Mouse (Mus musculus) left cerebral cortex, postnatal 14 days (tissue): ENCODE results near the gene Slc4a2. TPM values are rescaled to one million over a fixed set of nuclear protein-coding genes. Genes with fewer than 3 reads are reported as not detected.

Source experiments
- DNase-seq, 2 experiments: peaks; one replicate each; pipeline ENCODE4 v3.0.0; 2021 to 2022; ENCODE audit warnings: low spot score in 2 of 2, mixed read lengths in 1 of 2
- intact Hi-C: fragments of 180-260 bp; cut with DNase I; formaldehyde crosslinking; loops from one replicate; pipeline ENCODE4 v1.15.1; 2025
- long read RNA-seq, 2 experiments: library from polyadenylated mRNA; stranded (forward); transcript quantifications; one replicate each; pipeline ENCODE4 v2.0.0; 2021
- total RNA-seq, 2 experiments: library from RNA; stranded (reverse); gene quantifications; 2 replicates each; pipeline ENCODE4 v1.2.3; 2021

Gene Slc4a2
- 10 to 100 TPM; 26.8 to 31.9 TPM for total RNA-seq
- long read RNA-seq, experiment 1, full-length matches to known transcripts, result 7 of 25 reads
- long read RNA-seq, experiment 1, partial matches to known transcripts, result 13 of 25 reads
- long read RNA-seq, experiment 1, other reads (novel, unspliced or antisense), result 5 of 25 reads
- long read RNA-seq, experiment 2, full-length matches to known transcripts, result 16 of 30 reads
- long read RNA-seq, experiment 2, partial matches to known transcripts, result 7 of 30 reads
- long read RNA-seq, experiment 2, other reads (novel, unspliced or antisense), result 7 of 30 reads

DNA sequence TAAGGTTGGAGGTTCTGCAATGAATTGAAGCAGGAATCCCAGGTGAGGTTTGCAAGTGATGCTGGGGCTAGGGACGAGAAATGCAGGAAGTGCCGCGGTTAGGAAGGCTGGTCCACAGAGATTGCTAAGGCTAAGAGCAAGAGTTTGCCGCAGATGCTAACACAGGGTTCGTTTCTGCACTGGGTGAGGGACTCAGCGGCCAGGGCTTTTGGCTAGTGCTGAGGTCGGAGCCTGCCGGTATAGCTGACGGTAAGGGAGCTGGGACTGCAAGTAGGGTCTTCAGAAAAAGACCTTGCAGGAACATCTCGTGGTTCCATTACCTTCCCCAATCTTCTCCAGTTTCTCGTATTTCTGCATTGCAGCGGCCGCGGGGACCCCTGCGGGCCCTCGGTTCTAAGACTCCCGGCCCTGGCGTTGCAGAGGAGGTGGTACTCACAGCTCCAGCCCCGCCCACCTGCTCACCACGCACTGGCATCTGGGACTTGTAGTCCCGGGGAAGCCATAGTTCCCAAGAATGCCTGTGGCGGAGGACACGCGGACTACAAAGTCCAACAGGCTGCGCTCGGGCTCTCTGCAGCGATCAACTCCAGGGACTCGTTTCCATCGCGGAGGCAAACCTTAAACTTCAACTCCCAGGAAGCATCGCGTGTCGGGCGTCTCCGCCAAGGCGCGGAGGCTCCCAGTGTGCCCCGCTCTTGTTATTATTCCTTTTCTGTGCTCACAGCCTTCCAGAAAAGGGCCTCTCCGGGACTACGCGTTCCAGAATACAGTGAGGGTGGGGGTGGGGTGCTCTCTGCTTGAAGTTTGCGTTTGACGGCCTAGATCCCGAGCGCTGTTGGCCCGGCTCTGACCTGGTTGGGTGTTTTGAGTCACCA, at the start of gene Slc4a2, which contains the start of gene Cdk5:
TSS of gene Slc4a2 (plus strand) at position 709 of the 875 bp plus-strand sequence.
TSS of gene Cdk5 (minus strand) at position 402 of the 875 bp plus-strand sequence.
- intact Hi-C loops, result no loop called here

DNA sequence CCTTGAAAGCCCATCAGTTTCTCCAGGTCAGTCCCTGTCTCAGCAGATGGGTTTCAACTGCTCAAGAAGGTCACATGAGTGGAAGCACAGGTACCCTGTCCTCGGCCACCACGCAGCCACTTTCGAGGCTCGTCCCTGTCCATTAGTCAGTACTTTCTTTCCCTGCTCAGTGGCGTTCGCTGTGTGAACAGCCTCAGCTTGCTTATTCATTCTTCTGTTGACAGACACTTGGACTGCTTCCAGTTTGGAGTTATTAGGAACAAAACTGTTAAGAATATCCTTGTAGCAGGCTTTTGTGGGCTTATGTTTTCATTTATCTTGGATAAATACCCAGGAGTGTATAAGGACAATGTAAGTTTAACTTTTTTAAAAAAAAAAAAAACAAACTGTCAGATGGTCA, 49.4 kb upstream of the Slc4a2 start:
- intact Hi-C loops, result no loop called here
- no peak for DNase-seq

More for the DNA sequence above, at the start of gene Slc4a2, which contains the start of gene Cdk5:
- peak; percentile 99 to 100 for DNase-seq

DNA sequence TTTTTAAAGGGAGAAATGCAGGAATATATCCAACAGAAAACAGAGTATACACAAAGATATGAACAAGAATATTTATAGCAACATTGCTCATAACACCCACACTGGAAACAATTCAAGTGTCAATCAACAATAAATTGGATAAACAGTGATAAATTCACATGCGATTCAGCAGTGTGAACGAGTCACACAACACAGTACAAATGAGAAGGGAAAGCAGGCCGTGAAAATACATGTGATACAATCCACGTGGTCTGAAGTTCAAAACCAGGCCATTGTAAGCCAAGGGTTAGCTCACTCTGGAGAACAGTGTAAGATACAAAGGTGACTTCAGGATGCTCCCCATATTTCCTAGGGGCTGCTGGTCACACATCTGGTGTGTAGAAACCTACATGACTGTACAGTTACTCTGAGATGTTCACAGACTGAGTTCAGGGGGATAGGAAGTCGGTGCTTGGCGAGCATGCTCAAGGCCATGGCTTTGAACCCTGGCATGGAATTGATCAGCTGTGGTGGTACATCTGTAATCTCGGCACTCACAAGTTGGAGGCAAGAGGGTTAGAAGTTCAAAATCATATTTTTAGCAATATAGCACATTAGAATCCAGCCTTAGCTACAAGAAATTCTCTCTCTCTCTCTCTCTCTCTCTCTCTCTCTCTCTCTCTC, 48.8 kb upstream of the Slc4a2 start:
- DNase-seq, result no peak
- intact Hi-C loops, result no loop called here

DNA sequence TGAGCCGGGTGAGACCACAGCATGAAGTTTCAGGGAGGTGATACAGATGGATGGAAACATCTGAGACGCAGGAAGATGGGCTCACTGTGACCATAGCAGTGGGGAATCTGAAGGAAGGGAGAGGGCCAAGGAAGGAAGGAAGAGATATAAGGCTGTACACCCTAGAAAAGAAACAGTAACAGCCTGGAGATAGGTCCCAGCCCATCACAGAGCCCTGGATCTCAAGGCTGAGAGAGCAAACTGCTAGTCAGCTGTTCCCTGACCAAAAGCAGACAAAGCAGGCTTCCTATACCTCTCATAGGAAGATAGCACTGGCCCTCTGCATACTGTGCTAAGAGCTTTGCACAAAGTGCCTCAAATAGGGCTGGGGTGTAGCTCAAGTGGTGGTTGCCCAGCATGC, 44.9 kb upstream of the Slc4a2 start:
- intact Hi-C loops, result no loop called here
- no peak for DNase-seq

DNA sequence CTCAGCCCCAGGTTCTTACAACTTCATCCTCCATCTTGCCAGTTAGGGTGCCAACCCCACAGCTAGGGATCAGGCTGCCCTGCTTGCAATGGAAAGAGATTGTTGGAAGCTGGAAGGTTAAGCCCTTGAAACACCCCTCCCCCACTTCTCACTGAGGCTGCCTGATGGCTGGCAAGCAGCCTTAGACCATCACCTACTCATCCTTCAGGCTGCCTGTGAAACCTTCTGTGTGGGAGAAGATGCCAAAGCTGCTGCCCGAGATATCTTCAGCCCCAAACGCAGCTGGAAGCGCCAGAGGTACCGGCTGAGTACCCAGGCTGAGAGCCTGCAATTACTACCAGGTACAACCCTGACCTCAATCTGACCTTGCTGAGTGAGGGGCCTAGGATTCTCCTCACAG, 44.1 kb upstream of the Slc4a2 start:
- intact Hi-C loops, result no loop called here
- no peak for DNase-seq

GRCm38 (mm10) chr5:24380499-24380898, 43.1 kb upstream of the Slc4a2 start:
- no peak for DNase-seq
- intact Hi-C loops, result no loop called here

DNA sequence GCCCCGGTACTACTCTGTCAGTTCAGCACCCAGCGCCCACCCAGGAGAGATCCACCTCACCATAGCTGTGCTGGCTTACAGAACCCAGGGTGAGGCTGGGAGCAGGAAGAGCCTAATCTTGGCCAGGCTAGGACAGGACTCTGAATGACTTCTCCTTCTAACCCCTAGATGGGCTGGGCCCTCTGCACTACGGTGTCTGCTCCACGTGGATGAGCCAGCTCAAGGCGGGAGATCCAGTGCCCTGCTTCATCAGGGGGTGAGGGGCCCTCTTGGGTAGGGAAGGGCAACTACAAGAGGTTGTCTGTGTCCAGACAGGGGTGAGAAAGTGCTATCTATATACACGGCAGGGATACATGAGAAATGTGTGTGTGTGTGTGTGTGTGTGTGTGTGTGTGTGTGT, 42.2 kb upstream of the Slc4a2 start:
- intact Hi-C loops, result no loop called here
- DNase-seq, result no peak

DNA sequence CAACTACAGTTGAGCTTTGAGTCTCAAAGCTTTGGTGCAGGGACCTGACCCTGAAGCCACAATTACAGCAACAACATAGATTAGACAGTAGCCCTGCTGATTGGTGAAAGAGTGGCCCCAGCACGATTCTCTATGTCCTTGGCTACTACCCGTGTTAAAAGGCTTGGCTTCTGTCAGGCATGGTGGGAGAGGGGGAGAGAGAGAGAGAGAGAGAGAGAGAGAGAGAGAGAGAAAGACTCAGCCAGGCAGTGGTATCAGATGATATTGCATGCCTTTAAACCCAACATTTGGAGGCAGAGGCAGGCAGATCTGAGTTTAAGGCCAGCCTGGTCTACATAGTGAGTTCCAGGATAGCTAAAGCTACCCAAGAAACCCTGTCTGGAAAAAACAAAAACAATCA, 41.6 kb upstream of the Slc4a2 start:
- DNase-seq, result no peak
- intact Hi-C loops, result no loop called here

GRCm38 (mm10) chr5:24383026-24383859, 40.4 kb upstream of the Slc4a2 start:
- DNase-seq, result peak; percentile 92
- intact Hi-C loops, result no loop called here

DNA sequence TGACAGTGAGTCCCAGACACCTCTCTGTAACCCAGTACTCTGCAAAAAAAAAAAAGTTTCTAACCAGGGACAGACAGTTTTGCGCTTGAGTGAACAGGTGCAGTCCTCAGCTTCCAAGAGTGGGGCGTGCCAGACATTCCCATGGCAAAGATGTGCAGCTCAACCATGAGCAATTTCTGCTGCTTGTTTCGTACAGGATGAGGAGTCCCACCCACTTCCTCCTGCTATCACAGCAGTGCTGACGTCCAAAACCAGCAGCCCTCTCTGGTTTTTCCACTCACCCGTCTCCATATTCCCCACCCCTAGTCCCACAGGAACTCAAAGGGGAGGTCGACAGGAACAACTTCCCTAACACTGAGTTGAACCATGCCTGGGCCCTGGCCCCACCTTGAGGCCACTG, 39.2 kb upstream of the Slc4a2 start:
- intact Hi-C loops, result no loop called here
- peak; percentile 43 to 65 for DNase-seq

DNA sequence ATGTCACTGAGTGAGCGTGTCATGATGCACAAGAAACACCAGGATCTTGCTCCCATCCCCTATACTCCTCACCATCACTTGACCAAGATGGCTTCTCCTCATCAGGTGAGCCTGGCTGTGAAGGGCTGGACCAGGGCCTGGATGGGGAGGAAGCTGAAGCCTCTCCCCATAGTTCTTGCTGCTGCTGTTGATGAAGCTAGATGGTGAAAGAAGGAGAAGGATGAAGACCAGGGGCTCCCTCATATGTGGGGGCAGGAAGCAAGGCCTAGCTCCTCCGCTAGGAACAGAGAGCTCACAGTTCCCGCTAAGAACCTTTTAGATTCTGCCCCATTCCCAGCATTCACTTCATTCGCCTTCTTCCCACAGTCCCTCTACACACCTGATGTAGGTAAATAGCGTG, 38.3 kb upstream of the Slc4a2 start:
- no peak for DNase-seq
- intact Hi-C loops, result no loop called here

DNA sequence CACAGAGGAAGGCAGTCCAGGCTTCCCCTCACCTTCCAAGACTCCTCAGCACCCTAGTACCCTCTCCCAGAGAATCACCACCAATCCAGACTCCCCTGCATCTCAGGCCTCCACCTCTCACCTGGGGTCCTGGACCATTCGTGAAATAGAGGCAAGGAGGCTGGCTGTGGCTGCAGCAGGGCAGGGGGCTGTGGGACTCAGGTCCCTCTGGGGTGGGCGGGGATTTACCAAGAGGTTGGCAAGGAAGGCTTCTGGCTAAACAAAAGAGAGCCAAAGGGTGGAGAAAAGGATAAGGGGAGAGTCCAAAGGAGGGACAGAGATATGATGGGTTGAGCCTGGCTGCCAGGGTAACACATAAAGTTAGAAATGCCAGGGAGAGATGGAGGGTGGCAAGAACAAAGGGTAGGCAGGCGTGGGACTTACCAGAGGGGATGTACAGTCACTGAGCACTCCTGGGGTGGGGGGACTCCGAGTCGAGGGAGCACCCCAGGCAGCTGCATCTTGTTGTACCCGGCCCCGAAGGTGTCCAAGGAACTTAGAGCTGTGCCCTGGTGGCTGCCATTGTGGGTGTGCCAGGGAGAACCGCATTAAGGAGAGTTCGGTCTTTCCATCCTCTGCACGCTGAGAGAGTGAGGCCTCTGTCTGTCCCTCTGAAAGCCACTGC, 37.6 kb upstream of the Slc4a2 start:
- DNase-seq, result no peak
- intact Hi-C loops, result no loop called here

- DNase-seq, result peak; percentile 71 to 77
- intact Hi-C loops, result no loop called here
These were observed 36.1 kb upstream of the Slc4a2 start for GRCm38 (mm10) chr5:24387264-24388241.

DNA sequence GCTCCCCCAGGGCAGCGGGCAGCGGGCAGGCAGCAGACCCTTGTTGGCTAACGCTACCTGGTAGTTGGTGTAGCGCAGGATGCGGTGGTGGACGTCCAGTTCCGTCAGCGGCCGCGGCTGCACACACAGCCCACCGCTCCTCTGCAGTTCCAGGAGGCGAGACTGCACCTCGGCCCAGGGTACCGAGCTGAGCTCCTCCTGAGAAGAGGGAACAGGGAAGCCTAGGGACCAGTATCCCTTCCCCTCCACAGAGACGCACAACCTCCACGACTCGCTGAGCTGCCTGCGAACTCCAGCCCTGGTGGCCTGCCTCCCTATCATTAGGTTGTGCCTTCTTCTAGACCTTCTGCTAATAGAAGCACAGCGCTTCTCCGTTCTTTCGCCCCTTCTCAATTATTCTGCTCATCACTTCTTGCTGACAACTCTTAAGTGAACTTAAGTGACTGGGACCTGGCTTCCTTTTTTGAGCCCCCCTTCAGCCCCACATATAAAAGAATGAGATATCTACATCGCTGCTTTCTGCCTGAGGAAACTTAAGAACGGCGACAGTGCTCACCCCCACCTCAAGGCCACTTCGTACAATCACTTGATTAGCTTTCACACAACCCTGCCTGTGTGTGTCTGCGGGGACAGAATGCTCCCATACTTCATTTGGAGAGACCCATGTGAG, 35.3 kb upstream of the Slc4a2 start:
- intact Hi-C loops, result no loop called here
- no peak for DNase-seq

- DNase-seq, result no peak
- intact Hi-C loops, result no loop called here
These were observed 34.5 kb upstream of the Slc4a2 start for GRCm38 (mm10) chr5:24389011-24389657.

DNA sequence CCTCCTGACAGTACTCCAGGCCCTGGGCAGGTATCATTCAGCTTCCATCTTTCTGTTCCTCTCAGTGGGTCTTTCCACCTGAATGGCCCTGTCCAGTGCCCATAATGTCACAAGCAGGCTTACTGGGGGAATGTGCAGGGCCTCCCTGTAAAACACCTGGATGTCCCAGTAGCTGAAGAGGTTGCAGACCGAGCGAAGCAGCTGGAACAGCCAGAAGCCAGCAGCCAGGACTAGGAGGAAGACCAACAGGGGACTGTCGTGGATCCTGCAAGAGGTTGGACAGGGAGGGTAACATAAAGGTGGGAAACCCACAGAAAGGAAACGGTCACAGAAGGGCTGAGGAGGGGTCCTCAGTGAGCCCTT, 34.0 kb upstream of the Slc4a2 start:
- intact Hi-C loops, result no loop called here
- DNase-seq, result no peak

DNA sequence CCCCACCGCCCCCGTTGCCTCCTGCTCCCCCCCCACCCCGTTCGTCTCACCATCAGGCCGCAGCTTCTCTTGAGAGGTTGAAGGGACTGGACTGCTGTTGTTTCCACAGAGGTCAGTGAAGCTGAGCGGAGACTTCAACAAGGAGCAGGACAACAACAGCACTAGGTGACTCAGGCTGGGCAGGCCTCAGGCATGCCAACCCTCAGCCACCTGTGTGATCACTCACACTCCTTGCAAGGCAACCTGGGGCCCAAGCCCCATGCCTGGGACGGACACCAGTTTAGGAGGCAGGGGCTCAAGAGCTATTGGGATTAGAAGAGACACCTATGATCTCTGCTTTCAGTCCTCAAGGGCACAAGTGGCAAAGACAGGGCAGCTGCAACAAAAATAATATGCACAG, 31.8 kb upstream of the Slc4a2 start, which contains the start of gene Atg9b:
TSS of gene Atg9b (minus strand) at position 280 of the 400 bp plus-strand sequence.
- DNase-seq, result no peak
- intact Hi-C loops, result no loop called here
